Mouse (Mus musculus) heart, adult 9 months (tissue): ENCODE measurements around the gene Glt8d2.
A peak's percentile ranks its signal among the peaks of the same experiment; 100 is the strongest.
"Not testable (repeated sequence)": the region's sequence is repeated elsewhere in the genome, so short reads cannot be mapped to it uniquely, and the experiment has no call there.

Experiments used
- DNase-seq, 2 experiments: peaks; one replicate each; pipeline ENCODE4 v3.0.0; 2022; ENCODE audit warnings: low spot score in 2 of 2

Glt8d2 gene

GRCm38 (mm10) chr10:82646083-82646482 lies 44.4 kb downstream of the Glt8d2 start:
- DNase-seq = no peak

DNA sequence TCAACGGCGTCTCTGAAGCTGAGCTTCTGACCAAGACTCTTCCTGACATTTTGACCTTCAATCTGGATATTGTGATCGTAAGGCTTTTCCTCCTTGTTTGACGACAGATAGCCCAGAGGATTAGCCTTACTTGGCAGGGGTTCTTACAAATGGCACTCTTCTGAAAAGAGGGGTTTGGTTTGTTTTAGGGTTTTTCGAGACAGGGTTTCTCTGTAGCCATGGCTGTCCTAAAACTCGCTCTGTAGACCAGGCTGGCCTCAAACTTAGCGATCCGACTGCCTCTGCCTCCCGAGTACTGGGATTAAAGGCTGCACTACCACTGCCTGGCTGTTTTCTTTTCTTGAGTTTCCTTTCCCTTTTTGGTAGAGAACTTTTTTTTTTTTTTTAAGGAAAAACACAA lies 49.0 kb downstream of the Glt8d2 start:
- DNase-seq = no peak

DNA sequence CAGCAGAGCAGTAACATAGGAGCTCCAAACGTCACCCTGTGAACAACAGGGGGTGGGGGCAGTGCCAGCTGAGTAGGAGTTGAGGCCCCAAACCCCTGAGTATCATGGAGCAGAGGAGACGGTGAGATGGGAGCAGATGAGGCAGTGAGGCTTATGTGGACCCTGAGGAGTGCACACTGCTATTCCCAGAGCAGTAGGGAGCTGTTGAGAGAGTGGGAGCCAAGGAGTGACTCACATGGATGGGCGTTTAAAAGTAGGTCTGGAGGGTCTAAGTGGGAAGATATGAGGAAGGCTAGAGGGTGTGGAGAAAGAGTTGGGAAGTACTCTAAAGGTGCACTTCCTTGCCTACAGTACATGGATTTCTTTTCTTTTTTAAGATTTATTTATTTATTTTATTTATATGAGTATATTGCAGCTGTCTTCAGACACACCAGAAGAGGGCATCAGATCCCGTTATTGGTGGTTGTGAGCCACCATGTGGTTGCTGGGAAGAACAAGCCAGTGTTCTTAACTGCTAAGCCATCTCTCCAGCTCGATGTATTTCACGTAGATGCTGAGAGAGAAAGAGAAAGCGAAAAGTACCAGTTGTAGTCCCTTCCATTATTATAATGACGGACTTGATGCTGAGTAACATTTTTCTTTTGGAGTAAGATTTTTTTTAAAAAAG lies 51.3 kb downstream of the Glt8d2 start:
- DNase-seq = no peak

DNA sequence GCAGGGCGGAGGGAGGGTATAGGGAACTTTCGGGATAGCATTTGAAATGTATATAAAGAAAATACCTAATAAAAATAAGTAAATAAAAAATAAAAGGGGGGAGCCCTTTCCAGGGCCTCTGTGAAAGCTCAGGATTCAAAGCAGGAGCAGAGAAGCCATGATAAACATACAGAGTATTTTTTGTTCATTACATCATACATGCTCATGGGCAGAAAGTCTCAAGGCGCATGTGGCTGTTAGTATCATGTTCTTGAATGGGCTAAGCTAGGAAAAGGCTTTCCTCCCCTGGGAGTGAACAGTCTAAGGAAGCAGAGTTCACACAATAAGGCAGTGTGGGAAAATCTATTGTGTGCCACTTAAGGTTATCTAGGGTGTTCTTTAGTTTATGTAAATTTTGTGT lies 54.1 kb downstream of the Glt8d2 start:
- no peak for DNase-seq

DNA sequence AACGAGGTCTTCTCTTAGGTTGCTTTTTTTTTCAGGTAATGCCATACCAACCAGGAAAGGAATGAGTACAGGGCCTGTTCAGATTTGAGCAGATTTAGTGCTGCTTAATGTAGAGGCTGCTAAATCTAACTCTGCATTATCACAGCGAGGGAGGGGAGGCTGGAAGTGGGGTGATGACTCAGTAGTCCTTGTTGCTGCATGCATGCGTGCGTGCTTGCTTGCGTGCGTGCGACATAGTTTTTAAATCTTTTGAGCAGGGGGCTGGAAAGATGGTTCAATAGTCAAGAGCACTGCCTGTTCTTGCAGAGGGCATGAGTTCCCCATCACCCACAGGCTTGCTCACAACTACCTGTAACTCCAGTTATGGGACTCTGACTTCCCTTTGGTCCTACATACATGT lies 56.1 kb downstream of the Glt8d2 start:
- DNase-seq = no peak

DNA sequence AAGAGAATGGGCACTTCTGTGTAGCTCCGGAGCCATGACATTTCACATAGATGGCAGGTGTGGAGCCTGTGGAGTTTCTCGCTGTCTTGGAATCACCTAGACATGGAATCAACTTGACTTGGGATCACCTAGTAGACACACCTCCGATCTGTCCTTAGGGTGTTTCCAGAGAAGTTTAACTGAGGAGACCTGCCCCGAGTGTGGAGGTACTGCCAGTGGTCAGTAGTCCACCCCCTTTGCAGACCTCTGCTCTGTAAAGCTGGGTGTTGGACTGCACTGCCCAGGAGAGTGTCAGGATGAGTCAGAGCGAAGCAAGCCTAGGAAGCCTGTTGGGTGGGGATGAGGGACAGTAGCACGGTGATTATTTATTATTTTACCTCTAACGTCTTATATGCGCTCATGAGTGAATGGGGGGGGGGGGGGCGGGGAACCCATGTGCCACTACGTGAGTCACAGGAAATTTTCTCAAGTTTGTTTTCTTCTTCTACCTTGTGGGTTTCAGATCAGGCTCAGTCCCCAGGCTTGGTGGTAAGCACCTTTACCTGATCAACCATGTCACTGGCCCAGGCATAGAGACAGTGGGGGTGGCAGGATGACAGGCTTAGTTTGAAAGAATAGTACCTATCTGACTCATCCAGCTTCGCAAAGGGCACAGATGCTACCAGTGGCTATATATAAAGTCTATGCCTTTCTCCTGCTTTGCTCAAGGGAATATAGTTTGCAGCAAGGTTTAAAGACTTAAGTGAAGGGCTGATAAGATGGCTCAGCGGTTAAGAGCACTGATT lies 57.8 kb downstream of the Glt8d2 start:
- DNase-seq = no peak

GRCm38 (mm10) chr10:82631133-82631532 lies 59.3 kb downstream of the Glt8d2 start:
- DNase-seq = no peak

- DNase-seq = no peak
Observed at GRCm38 (mm10) chr10:82630497-82630896, 60.0 kb downstream of the Glt8d2 start.

GRCm38 (mm10) chr10:82629586-82630255 lies 60.7 kb downstream of the Glt8d2 start, which contains the start of gene Tdg:
Gene Tdg (plus strand): TSS chr10:82629828.
- peak; percentile 91 to 92 for DNase-seq

- DNase-seq = no peak
Observed at GRCm38 (mm10) chr10:82629111-82629585, 61.3 kb downstream of the Glt8d2 start.

GRCm38 (mm10) chr10:82623553-82623932 lies 66.9 kb downstream of the Glt8d2 start:
- not testable (repeated sequence) for DNase-seq

- DNase-seq = peak; percentile 83 to 86
Observed at GRCm38 (mm10) chr10:82622671-82623552, 67.5 kb downstream of the Glt8d2 start, which contains the start of gene 1190007I07Rik. Gene 1190007I07Rik (minus strand): TSS chr10:82623228.

- DNase-seq = no peak
Observed at GRCm38 (mm10) chr10:82622235-82622634, 68.2 kb downstream of the Glt8d2 start.
